Mouse (Mus musculus): ENCODE data around the gene Asb15. TPM values are rescaled to one million over a fixed set of nuclear protein-coding genes. Genes with fewer than 3 reads are reported as not detected.

Asb15 gene
- total and polyA plus RNA-seq, 3 experiments, result not detected

DNA sequence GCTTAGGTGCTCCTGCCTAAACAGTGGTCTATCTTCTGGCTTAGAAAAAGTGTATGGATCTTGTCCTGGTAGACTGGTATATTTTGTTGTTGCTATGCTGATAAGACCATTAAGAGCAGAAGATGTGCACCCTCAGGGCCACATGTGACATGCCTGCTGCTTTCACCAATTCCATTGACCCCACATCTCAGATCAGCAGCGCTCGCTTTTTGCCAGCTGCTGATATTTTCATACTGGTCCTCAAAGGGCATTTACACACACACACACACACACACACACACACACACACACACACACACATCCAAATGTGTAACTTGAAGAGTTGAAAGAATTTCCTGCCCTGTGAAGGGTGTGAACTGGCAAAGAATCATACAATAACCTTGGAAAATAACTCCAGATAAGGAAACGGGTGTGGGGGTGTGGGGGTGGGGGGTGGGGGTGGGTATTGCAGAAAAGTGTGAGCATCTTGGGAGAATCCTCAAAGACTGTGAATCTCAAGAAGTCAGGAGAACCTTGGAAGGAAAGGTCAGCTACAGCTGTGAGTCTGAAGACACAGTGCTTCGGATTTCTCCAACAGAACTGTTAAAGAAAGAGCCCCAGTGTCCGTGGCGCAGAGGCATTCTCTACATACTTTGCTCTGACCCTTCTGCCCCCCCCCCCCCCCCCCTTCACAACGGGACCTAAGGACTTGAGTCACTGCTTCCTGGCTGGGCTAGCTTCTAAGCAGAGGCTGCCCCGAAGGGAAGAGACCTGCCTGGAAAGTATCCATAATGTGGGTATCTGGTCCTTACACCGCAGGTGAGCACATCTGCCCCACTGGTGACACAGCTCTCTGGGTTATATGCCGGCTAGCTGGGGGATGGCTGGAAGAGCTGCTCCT, 57.7 kb downstream of the Asb15 start:
- no peak overlapping the region for H3K27ac ChIP-seq (ENCODE audit: control insufficient read depth, low read depth, low read length)

DNA sequence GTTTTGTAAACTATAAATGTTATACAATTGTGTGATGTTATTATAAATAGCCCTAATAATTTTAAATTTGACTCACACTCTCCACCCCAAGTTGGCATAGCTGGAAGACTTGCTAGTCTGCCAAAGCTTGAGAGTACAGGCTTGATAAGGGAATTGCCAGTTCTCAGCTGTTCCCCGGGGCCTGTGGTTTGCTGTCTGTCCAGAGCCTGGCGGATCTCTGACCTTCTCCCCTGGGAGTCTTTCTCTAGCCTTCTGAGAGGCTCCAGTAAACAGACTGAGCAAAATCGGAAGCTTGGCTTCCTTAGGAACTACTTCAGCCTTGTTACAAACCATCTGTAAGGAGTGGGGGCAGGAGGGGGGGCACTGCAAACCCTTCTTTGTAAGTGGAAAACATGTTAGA, 58.9 kb downstream of the Asb15 start:
- Histone ChIP-seq H3K4me3 (ENCODE audit: control insufficient read depth in 1 of 2, insufficient read depth in 1 of 2, low read depth in 2 of 2, low read length in 2 of 2) (no peak overlapping the region), H3K27me3 (ENCODE audit: control insufficient read depth in 1 of 2, insufficient read depth in 2 of 2, low read length in 2 of 2) (no peaks in the 10 kb centered on the region; a peak in 2 of 4 replicates), H3K9ac (ENCODE audit: control insufficient read depth, low read depth, low read length, poor library complexity, severe bottlenecking) (no peak overlapping the region), H3K9me3 (replicated peaks; ENCODE audit: insufficient read depth, low read length) (no peaks in the 10 kb centered on the region), H3K4me1 (ENCODE audit: control insufficient read depth in 1 of 2, insufficient read depth in 2 of 2, low read length in 2 of 2) (no peaks in the 10 kb centered on the region), H3K36me3 (ENCODE audit: control insufficient read depth in 1 of 2, insufficient read depth in 2 of 2, low read length in 2 of 2) (no peaks in the 10 kb centered on the region), H3K27ac (ENCODE audit: control insufficient read depth, low read depth, low read length) (no peak overlapping the region), H3K79me2 (ENCODE audit: control insufficient read depth, insufficient read depth, low read length, poor library complexity) (no peaks in the 10 kb centered on the region)
- no peak for TF ChIP-seq ZC3H11A (IDR thresholded peaks at IDR 0.05; ENCODE audit: low read depth, low read length)
- no peak for TF ChIP-seq TAL1 (IDR thresholded peaks at IDR 0.05; ENCODE audit: low read length)
- TF ChIP-seq MAFK (IDR thresholded peaks at IDR 0.05; ENCODE audit: borderline replicate concordance, low read depth, low read length), result no peak
- TF ChIP-seq POLR2AphosphoS5 (IDR thresholded peaks at IDR 0.05; ENCODE audit: borderline replicate concordance, low read depth, low read length), result no peak
- no peak for TF ChIP-seq HCFC1 (IDR thresholded peaks at IDR 0.05; ENCODE audit: low read depth, low read length)
- no peak for TF ChIP-seq USF1 (IDR thresholded peaks at IDR 0.05; ENCODE audit: low read depth, low read length)
- no peak for TF ChIP-seq ETS1 (IDR thresholded peaks at IDR 0.05; ENCODE audit: low read depth, low read length)
- no peak for TF ChIP-seq ZNF384 (IDR thresholded peaks at IDR 0.05; ENCODE audit: low read depth, low read length)
- no peak for TF ChIP-seq JUND (IDR thresholded peaks at IDR 0.05; ENCODE audit: low read depth, low read length)
- TF ChIP-seq MEF2A (IDR thresholded peaks at IDR 0.05; ENCODE audit: extremely low read depth, insufficient replicate concordance, low read depth, low read length, poor library complexity, severe bottlenecking), result no peak
- no peak for TF ChIP-seq SMC3 (IDR thresholded peaks at IDR 0.05; ENCODE audit: low read depth, low read length)
- no peak for DNase-seq (ENCODE audit: low read depth, low spot score)

More for the DNA sequence above, 57.7 kb downstream of the Asb15 start:
- H3K27me3 ChIP-seq (ENCODE audit: control insufficient read depth in 1 of 2, insufficient read depth in 2 of 2, low read length in 2 of 2), result no peaks in the 10 kb centered on the region; a peak in 2 of 4 replicates
- no peaks in the 10 kb centered on the region for H3K4me1 ChIP-seq (ENCODE audit: control insufficient read depth in 1 of 2, insufficient read depth in 2 of 2, low read length in 2 of 2)
- DNase-seq (ENCODE audit: low read depth, low spot score), result no peak
- H3K36me3 ChIP-seq (ENCODE audit: control insufficient read depth in 1 of 2, insufficient read depth in 2 of 2, low read length in 2 of 2), result no peaks in the 10 kb centered on the region
- no peak for TF ChIP-seq GABPA (IDR thresholded peaks at IDR 0.05; ENCODE audit: low read depth, low read length)
- no peak for TF ChIP-seq CHD2 (IDR thresholded peaks at IDR 0.05; ENCODE audit: low read length)
- no peak for TF ChIP-seq MAZ (IDR thresholded peaks at IDR 0.05; ENCODE audit: low read depth, low read length)
- TF ChIP-seq USF2 (IDR thresholded peaks at IDR 0.05; ENCODE audit: borderline replicate concordance in 1 of 2, insufficient read depth in 1 of 2, low read depth in 1 of 2, low read length in 2 of 2), result no peak
- no peak for TF ChIP-seq JUND (IDR thresholded peaks at IDR 0.05; ENCODE audit: low read depth, low read length)
- TF ChIP-seq USF1 (IDR thresholded peaks at IDR 0.05; ENCODE audit: low read depth, low read length), result no peak
- TF ChIP-seq MXI1 (IDR thresholded peaks at IDR 0.05; ENCODE audit: low read depth, low read length), result no peak
- no peak for TF ChIP-seq MYB (IDR thresholded peaks at IDR 0.05; ENCODE audit: low read depth, low read length)
- no peak for TF ChIP-seq CTCF (IDR thresholded peaks at IDR 0.05 in 2 of 3, conservative IDR thresholded peaks at IDR 0.05 in 1 of 3; ENCODE audit: control insufficient read depth in 1 of 3, insufficient read depth in 1 of 3, low read depth in 2 of 3, low read length in 3 of 3, poor library complexity in 1 of 3, severe bottlenecking in 1 of 3)
- no peak for TF ChIP-seq ETS1 (IDR thresholded peaks at IDR 0.05; ENCODE audit: low read depth, low read length)
- TF ChIP-seq RAD21 (IDR thresholded peaks at IDR 0.05; ENCODE audit: low read depth, low read length), result no peak
- H3K4me3 ChIP-seq (ENCODE audit: control insufficient read depth in 1 of 2, insufficient read depth in 1 of 2, low read depth in 2 of 2, low read length in 2 of 2), result no peak overlapping the region
- no peaks in the 10 kb centered on the region for H3K9me3 ChIP-seq (replicated peaks; ENCODE audit: insufficient read depth, low read length)
- no peak overlapping the region for H3K9ac ChIP-seq (ENCODE audit: control insufficient read depth, low read depth, low read length, poor library complexity, severe bottlenecking)
- no peaks in the 10 kb centered on the region for H3K79me2 ChIP-seq (ENCODE audit: control insufficient read depth, insufficient read depth, low read length, poor library complexity)
